Mouse (Mus musculus) midbrain, embryonic 14.5 days (tissue): ENCODE data around the gene Tgfa. TPM values are rescaled to one million over a fixed set of nuclear protein-coding genes. Genes with fewer than 3 reads are reported as not detected.

Experiments used
- ATAC-seq: fragments of 200-750 bp; cut with Nextera tagmentation; 2 replicates; pipeline ENCODE4 v1.8.0; 2017; ENCODE audit warnings: moderate number of reproducible peaks, moderate library complexity; ENCODE audit not compliant: low FRiP score, low TSS enrichment
- DNase-seq: peaks from one replicate; pipeline ENCODE4 v3.0.0-alpha.2; 2015
- H3K27ac ChIP-seq: fragments of 300-500 bp; sonication (generic); replicated peaks from 2 replicates; pipeline ENCODE4 v1.5.1; 2014; ENCODE audit warnings: mild to moderate bottlenecking, low read depth, low read length, moderate library complexity
- H3K27me3 ChIP-seq: fragments of 300-500 bp; sonication (generic); 2 replicates; pipeline ENCODE4 v1.6.1; 2014; ENCODE audit warnings: low read length, control low read depth, mixed read lengths; ENCODE audit not compliant: control insufficient read depth, insufficient read depth
- H3K36me3 ChIP-seq: fragments of 300-500 bp; sonication (generic); 2 replicates; pipeline ENCODE4 v1.6.1; 2014; ENCODE audit warnings: low read length, control low read depth; ENCODE audit not compliant: control insufficient read depth, insufficient read depth
- H3K4me1 ChIP-seq: fragments of 300-500 bp; sonication (generic); 2 replicates; pipeline ENCODE4 v1.6.1; 2014; ENCODE audit warnings: mild to moderate bottlenecking, antibody characterized with exemption, low read length, control low read depth; ENCODE audit not compliant: control insufficient read depth, insufficient read depth
- H3K4me2 ChIP-seq: fragments of 300-500 bp; sonication (generic); 2 replicates; pipeline ENCODE4 v1.6.1; 2014; ENCODE audit warnings: mild to moderate bottlenecking, low read length, moderate library complexity
- H3K4me3 ChIP-seq: fragments of 300-500 bp; sonication (generic); replicated peaks from 2 replicates; pipeline ENCODE4 v1.5.1; 2014; ENCODE audit warnings: low read depth, low read length
- H3K9ac ChIP-seq: fragments of 300-500 bp; sonication (generic); replicated peaks from 2 replicates; pipeline ENCODE4 v1.6.1; 2014; ENCODE audit warnings: mild to moderate bottlenecking, low read length, moderate library complexity
- H3K9me3 ChIP-seq: fragments of 300-500 bp; sonication (generic); 2 replicates; pipeline ENCODE4 v1.6.1; 2016; ENCODE audit warnings: low read length, control low read depth, mixed read lengths; ENCODE audit not compliant: control insufficient read depth
- WGBS: fragments of 180-500 bp; shearing (Covaris S2); extraction: QIAGEN DNeasy Blood & Tissue Kit; methylation state at CpG from one replicate; pipeline ENCODE4 v1.1.7; 2014; 5-methylcytosine and 5-hydroxymethylcytosine counted together
- polyA plus RNA-seq: library from polyadenylated mRNA; unstranded; fragments of >200 nt; fragmentation: Nextera tagmentation; extraction: Ambion mirVana; gene quantifications from 2 replicates; pipeline ENCODE4 v1.2.1, GENCODE M21; 2014

The Tgfa gene
- polyA plus RNA-seq, 1 experiment from 2014 or later: 9.7 TPM

DNA sequence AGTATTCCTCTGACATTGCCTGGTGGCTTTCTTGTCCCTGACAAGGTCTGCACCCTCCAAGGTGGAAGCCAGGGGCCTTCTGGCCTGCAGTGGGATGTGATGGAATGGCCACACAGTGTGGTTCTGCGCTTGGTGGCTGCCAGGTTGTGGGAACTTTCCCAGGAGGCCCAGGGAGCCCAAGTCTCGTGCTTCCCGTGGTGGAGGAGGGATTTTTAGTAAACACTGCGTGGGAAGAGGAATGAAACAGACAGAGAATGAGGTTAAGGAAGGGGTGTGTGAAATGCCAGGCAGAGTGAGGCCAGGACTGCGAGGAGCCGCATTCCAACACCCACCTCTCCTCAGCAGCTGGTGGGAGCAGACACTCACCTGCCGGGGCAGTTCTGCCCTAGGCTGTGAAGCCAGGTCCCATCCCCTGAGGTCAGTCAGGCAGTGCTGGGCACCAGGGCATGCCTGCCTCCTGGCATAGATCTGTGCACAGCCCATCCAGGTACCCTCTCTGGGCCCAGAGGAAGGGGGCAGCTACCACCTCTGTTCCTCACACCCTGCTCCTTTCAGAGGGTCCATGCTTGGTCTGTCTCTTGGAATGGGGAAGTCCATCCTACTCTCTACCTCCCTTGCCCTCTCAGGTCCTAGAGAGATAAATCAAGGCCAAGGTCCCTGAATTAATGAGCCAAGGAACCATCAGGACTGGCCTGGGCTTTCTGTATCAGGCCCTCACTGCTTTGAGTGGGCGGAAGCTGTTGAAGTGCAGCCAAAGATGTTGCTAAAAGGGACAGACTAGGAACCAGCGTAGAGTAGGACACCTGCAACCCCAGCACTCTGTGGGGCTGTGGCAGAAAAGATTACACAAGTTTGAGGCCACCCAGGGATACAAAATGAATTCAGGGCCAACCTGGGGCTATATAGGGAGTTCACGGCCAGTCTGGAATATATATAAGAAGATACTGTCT, 57.4 kb downstream of the Tgfa start:
- Histone ChIP-seq H3K9me3 (no peaks in the 10 kb centered on the region), H3K27me3 (no peaks in the 10 kb centered on the region), H3K4me1 (0 out of 2 replicates have a peak, but pooled peaks cover 6% of the 10 kb centered on the region), H3K36me3 (no peaks in the 10 kb centered on the region), H3K4me2 (no peak overlapping the region), H3K4me3 (no peak overlapping the region), H3K27ac (no peak overlapping the region), H3K9ac (no peak overlapping the region)
- WGBS: 84% methylated on average over 10 of the region's 10 CpGs
- no peak for ATAC-seq
- DNase-seq: no peak

DNA sequence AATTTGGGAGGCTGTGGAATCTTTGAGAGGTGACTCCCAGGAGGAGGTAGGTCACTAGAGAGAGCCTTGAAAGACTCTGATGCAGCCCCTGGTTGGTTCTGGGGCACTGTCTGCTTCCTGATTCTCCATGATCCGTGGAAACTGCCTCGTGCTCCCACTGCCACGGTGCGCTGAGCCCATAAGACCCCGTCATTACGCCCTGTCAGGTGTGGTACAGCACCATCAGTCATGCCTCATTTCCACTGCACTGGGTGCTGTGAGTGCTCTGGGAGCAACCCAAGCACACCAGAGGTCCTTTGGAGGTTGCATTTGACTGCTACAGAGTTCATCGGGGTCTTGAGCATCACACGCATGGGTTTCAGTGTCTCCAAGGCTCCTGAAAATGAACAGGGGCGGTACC, 60.9 kb downstream of the Tgfa start:
- DNase-seq (no peak), ATAC-seq (no peak)
- H3K27ac ChIP-seq: no peak overlapping the region
- H3K4me1 ChIP-seq: no peaks in the 10 kb centered on the region
- no peaks in the 10 kb centered on the region for H3K27me3 ChIP-seq
- no peak overlapping the region for H3K9ac ChIP-seq
- 84% methylated on average over 9 of the region's 9 CpGs for WGBS
- no peak overlapping the region for H3K4me2 ChIP-seq
- no peaks in the 10 kb centered on the region for H3K36me3 ChIP-seq
- no peak overlapping the region for H3K4me3 ChIP-seq
- H3K9me3 ChIP-seq: no peaks in the 10 kb centered on the region

GRCm38 (mm10) chr6:86259242-86259641, 64.2 kb downstream of the Tgfa start:
- Histone ChIP-seq H3K9me3 (no peaks in the 10 kb centered on the region), H3K4me1 (no peaks in the 10 kb centered on the region), H3K4me2 (no peak overlapping the region), H3K4me3 (no peak overlapping the region), H3K9ac (no peak overlapping the region), H3K27me3 (no peaks in the 10 kb centered on the region), H3K36me3 (no peaks in the 10 kb centered on the region), H3K27ac (no peak overlapping the region)
- ATAC-seq: no peak
- WGBS: 90% methylated on average over 6 of the region's 6 CpGs
- no peak for DNase-seq

DNA sequence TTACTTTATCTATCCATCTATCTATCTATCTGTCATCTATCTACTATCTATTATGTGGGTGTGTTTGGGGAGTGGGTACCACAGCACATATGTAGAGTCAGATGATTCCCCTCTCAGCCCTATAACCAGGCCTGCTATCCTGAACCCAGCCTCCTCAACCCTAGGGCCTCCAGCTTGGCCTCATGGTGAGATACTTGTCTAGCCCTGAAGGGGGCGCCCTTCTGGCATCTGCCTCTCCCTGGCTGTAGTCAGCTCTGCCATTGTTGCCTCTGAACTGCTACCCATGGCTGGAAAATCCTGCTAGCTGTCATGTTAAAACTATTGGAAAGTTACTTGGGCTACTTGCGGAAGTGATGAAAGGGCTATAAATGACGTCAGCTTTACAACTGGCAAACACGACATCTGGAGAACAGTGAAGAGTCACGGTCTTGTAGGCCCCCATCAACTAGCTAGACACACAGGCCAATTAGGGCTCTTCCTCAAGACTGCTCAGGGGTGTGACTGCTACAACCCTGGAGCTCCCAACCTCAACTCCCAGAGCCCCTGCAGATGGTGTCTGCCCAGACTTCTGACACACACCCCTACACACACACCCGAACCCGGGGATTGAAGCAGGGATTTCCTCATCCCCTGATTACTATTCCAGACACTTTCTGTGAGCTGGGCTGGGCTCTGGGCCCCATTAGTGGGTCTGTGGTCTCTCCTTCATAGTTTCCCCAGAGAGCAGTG, 65.5 kb downstream of the Tgfa start:
- Histone ChIP-seq H3K4me3 (no peak overlapping the region), H3K27me3 (no peaks in the 10 kb centered on the region), H3K9me3 (no peaks in the 10 kb centered on the region), H3K9ac (no peak overlapping the region), H3K4me1 (no peaks in the 10 kb centered on the region), H3K27ac (no peak overlapping the region), H3K4me2 (no peak overlapping the region), H3K36me3 (no peaks in the 10 kb centered on the region)
- ATAC-seq (no peak), DNase-seq (no peak)
- WGBS: 72% methylated on average over 7 of the region's 7 CpGs

GRCm38 (mm10) chr6:86266786-86267185, 71.8 kb downstream of the Tgfa start:
- Histone ChIP-seq H3K36me3 (no peaks in the 10 kb centered on the region), H3K4me1 (no peaks in the 10 kb centered on the region), H3K4me2 (no peak overlapping the region), H3K27ac (no peak overlapping the region), H3K9ac (no peak overlapping the region), H3K4me3 (no peak overlapping the region), H3K9me3 (no peaks in the 10 kb centered on the region), H3K27me3 (no peaks in the 10 kb centered on the region)
- ATAC-seq: no peak
- WGBS: 90% methylated on average over 5 of the region's 5 CpGs
- no peak for DNase-seq

DNA sequence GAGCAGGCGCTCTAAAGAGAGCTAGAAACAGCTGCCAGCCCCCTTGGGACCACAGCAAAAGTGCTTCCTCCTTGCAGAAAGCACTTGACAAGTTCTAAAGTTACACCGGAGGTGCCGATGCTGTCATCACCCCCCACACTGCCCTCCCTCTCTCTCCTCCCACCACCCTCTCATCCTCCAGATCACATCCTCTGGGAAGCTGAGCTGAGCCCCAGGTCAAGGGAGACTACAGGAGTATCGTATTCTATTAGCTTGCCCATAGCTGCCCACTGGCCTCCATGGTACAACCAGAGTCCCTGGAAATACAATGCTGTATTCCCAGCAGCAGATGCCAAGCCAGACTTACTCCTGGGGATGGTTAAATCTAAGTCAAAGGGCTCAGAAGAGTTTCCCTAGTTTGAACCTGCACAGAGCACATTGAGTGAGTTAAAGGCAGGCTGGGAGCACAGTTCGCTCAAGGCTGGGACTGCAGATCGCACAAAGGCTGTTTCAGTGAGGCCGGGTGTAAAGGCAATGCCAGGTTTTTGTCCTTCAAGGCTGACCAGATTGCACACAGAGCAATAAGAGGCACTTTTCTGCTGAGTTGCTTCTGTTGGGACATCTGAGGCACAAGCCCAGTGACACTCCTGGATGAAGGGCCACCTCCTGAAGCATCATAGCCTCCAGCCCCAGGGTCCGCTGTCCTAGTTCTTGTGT, 75.5 kb downstream of the Tgfa start:
- DNase-seq (no peak), ATAC-seq (no peak)
- no peaks in the 10 kb centered on the region for H3K4me1 ChIP-seq
- no peak overlapping the region for H3K4me3 ChIP-seq
- no peak overlapping the region for H3K27ac ChIP-seq
- 0 out of 2 replicates have a peak, but pooled peaks cover under 1% of the 10 kb centered on the region for H3K9me3 ChIP-seq
- no peaks in the 10 kb centered on the region for H3K27me3 ChIP-seq
- no peak overlapping the region for H3K9ac ChIP-seq
- H3K36me3 ChIP-seq: no peaks in the 10 kb centered on the region
- no peak overlapping the region for H3K4me2 ChIP-seq
- WGBS: 87% methylated on average over 8 of the region's 8 CpGs

DNA sequence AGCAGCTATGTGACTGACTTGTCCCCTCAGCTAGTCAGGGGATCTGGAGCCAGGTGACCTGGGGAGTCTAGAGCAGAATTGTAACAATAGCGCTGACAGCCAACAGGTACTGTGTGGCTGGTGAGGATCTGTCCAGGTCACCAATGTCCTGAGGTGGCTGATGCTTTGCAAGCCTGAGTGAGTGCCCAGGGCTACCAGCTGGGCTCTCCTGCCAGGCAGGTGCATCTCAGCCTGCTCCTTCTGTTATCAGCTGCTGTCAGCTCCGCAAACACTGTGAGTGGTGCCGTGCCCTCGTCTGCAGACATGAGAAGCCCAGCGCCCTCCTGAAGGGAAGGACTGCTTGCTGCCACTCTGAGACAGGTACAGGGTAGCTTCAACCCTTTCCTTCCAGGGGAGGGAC, 76.1 kb downstream of the Tgfa start:
- Histone ChIP-seq H3K9ac (no peak overlapping the region), H3K27me3 (no peaks in the 10 kb centered on the region), H3K27ac (no peak overlapping the region), H3K4me2 (no peak overlapping the region), H3K4me3 (no peak overlapping the region), H3K4me1 (no peaks in the 10 kb centered on the region), H3K36me3 (no peaks in the 10 kb centered on the region), H3K9me3 (peaks cover 3% of the 10 kb centered on the region; the same call in 1 of the 2 replicates)
- 92% methylated on average over 5 of the region's 5 CpGs for WGBS
- DNase-seq: no peak
- no peak for ATAC-seq

- ATAC-seq: no peak
- 96% methylated on average over 4 of the region's 4 CpGs for WGBS
- no peak for DNase-seq
- no peaks in the 10 kb centered on the region for H3K4me1 ChIP-seq
- peaks cover 3% of the 10 kb centered on the region; the same call in 1 of the 2 replicates for H3K9me3 ChIP-seq
- no peaks in the 10 kb centered on the region for H3K27me3 ChIP-seq
- H3K27ac ChIP-seq: no peak overlapping the region
- no peak overlapping the region for H3K9ac ChIP-seq
- H3K4me2 ChIP-seq: no peak overlapping the region
- no peaks in the 10 kb centered on the region for H3K36me3 ChIP-seq
- no peak overlapping the region for H3K4me3 ChIP-seq
Measured at GRCm38 (mm10) chr6:86275704-86276103, 80.7 kb downstream of the Tgfa start.
